Mouse (Mus musculus) heart, adult 2 months (tissue): ENCODE results near the gene Gpd1.

Source experiments
- CTCF ChIP-seq: fragments of 200-600 bp; IDR thresholded peaks from 2 replicates; pipeline ENCODE4 v1.8.1; 2022; ENCODE audit warnings: antibody characterized with exemption, mild to moderate bottlenecking, moderate library complexity
- EP300 ChIP-seq: fragments of 200-500 bp; IDR thresholded peaks from 2 replicates; pipeline ENCODE4 v1.6.1; 2011; ENCODE audit warnings: low read depth, low read length, control low read depth; ENCODE audit not compliant: insufficient read depth
- POLR2A ChIP-seq: fragments of 200-500 bp; IDR thresholded peaks from 2 replicates; pipeline ENCODE4 v1.6.1; 2011; ENCODE audit warnings: mild to moderate bottlenecking, low read depth, low read length, control low read depth; ENCODE audit not compliant: insufficient read depth

GRCm38 (mm10) chr15:99731167-99731566 lies 13.9 kb downstream of the Gpd1 start:
- TF ChIP-seq POLR2A (no peak), EP300 (no peak), CTCF (no peak)
